Mouse (Mus musculus): ENCODE measurements around the gene Capn5. TPM values are rescaled to one million over a fixed set of nuclear protein-coding genes. Genes with fewer than 3 reads are reported as not detected.

Capn5 gene
- polyA plus RNA-seq (2015; fragmentation: Nextera tagmentation; extraction: Ambion mirVana) = 3.8 and 4.0 TPM in 2 replicates

DNA sequence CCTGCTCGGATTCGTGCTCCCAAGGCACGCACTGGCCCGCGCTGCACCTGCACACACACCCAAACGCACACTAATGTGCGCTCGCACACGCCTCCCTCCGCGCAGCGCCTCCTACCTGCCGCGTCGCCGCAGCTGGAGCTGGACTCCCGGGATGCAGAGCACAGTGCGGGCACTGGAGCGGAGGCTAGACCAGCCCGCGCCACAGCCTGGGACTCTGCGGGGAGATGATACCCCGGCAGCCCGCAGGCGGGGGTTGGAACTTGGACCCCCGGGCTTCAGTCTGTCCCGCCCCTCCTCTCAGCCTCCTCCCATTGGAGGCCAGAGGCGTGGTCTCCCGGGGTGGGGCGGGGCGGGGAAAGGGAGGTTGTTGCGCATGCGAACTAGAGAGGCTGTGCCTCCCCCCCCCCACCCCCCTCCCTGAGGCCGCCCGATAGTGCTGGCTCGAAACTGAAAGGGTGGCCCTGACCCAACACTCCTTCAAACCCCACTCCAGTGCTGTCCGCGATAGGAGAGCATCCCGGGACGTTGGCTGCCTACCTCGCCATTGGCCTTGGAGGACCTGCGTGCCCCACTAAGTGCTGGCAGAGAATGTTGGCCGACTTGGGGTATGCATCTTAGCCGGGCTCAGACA is at the start of gene Capn5:
TSS of gene Capn5 (minus strand) at position 346 of the 631 bp plus-strand sequence.
- Histone ChIP-seq H3K4me3 (peak within 1 kb of the TSS; percentile 86), H3K9me3 (no peaks in the 10 kb centered on the region), H3K4me1 (peaks cover 36% of the 10 kb centered on the region), H3K9ac (peak within 1 kb of the TSS; percentile 82), H3K4me2 (peak within 1 kb of the TSS; percentile 87), H3K27me3 (replicated peaks) (no peaks in the 10 kb centered on the region), H3K36me3 (no peaks in the 10 kb centered on the region), H3K27ac (replicated peaks) (peak within 1 kb of the TSS; percentile 48)
- peak; percentile 85 for ATAC-seq (ENCODE audit: extremely low read depth, insufficient number of reproducible peaks, low FRiP score, low TSS enrichment)
- WGBS = under 1% methylated on average over 42 of the region's 44 CpGs

DNA sequence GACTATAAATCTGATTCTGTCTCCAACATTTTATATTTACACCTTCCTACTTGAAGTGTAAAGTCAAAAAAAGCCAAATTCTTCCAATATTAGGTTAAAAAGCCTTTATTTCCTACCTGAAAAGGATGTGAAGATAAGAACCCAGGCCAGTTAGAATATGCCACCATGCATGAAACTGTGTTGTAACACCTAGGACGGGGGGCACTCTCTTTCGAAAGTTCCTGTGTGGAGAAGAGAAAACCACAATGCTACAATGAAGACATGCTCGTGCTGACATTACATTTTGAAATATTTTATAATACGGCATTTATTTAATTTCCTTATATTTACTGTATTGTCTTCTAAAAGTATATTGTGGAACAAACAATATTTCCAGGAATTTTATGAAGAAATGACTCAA is 45.7 kb upstream of the Capn5 start:
- Histone ChIP-seq H3K27ac (replicated peaks) (no peak overlapping the region), H3K9me3 (no peaks in the 10 kb centered on the region)
- no peak for ATAC-seq (ENCODE audit: extremely low read depth, insufficient number of reproducible peaks, low FRiP score, low TSS enrichment)

DNA sequence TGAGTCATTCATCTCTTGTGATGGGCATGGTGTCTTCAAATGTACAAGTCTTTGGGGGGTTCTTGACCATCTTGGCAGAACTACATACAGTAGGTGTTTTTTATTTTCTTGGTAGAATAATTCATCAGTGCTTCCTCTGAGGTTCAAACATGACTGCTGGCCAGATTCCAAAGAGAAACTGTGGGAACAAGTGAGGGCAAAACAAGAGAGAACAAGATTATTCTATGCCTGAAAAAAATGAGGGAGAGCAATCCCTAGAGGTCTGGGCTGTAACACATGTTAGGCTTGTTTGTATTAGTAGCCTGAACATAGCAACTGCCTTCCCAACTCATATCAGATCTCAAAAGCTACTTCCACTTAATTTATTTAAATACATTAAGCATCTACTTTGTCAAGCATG is 38.6 kb upstream of the Capn5 start:
- no peak overlapping the region for H3K27ac ChIP-seq (replicated peaks)
- H3K4me3 ChIP-seq = no peak overlapping the region
- ATAC-seq (ENCODE audit: extremely low read depth, insufficient number of reproducible peaks, low FRiP score, low TSS enrichment) = no peak
- H3K36me3 ChIP-seq = peaks cover 9% of the 10 kb centered on the region
- no peak overlapping the region for H3K4me2 ChIP-seq
- no peaks in the 10 kb centered on the region for H3K9me3 ChIP-seq
- no peak overlapping the region for H3K9ac ChIP-seq
- H3K4me1 ChIP-seq = no peaks in the 10 kb centered on the region
- H3K27me3 ChIP-seq (replicated peaks) = no peaks in the 10 kb centered on the region

More for the DNA sequence above, 45.7 kb upstream of the Capn5 start:
- H3K4me1 ChIP-seq = no peaks in the 10 kb centered on the region
- H3K9ac ChIP-seq = no peak overlapping the region
- 91% methylated on average over 4 of the region's 4 CpGs for WGBS
- H3K4me3 ChIP-seq = no peak overlapping the region
- peaks cover 10% of the 10 kb centered on the region for H3K36me3 ChIP-seq
- no peak overlapping the region for H3K4me2 ChIP-seq
- H3K27me3 ChIP-seq (replicated peaks) = no peaks in the 10 kb centered on the region

DNA sequence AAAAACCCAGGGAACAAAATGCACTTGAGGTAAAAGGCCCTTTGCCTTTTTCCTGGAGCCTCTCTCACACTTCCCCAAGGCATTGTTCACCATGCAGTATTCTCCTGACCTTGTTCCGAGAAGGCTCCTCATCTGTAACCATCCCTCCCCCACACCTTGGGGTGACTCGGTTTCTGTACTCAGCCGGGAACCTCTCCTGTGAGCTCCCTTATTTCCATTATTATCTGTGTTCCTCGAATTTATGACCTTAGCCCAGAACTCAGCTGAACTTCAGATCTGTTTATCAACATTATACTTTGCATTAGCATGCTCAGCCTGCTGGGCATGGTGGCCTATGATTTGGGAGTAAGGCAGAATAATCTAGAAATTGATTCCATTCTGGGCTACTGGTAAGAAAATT is 24.9 kb upstream of the Capn5 start:
- Histone ChIP-seq H3K9me3 (no peaks in the 10 kb centered on the region), H3K4me3 (no peak overlapping the region), H3K27me3 (replicated peaks) (0 out of 2 replicates have a peak, but pooled peaks cover 7% of the 10 kb centered on the region), H3K4me1 (no peaks in the 10 kb centered on the region), H3K36me3 (no peaks in the 10 kb centered on the region), H3K4me2 (no peak overlapping the region), H3K27ac (replicated peaks) (no peak overlapping the region), H3K9ac (no peak overlapping the region)
- WGBS = 63% methylated on average over 4 of the region's 4 CpGs
- ATAC-seq (ENCODE audit: extremely low read depth, insufficient number of reproducible peaks, low FRiP score, low TSS enrichment) = no peak

DNA sequence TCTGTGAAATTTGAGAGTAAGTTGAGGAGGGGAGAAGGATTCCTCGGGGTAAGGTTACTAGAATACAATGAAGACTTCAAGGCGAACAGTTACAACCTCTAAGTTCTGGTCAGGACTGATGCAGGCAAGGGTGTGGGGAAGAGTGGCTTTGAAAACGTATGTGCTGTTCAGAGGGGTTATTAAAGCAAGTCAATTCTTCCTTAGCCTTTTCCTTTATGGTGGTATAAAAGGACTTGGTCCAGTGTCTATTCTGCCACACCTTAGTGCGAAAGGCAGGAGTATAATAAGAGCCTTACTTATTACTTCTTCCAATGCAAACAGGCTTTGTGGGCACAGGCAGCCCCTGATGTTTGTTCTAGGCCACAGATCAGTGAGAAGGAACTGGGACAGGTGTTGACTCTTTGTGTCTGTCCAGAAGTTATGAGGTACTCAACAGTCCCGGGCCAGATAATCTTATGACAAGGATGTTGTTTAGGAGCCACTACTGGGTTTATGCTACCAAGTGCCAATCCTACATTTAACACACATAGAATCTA is 23.5 kb upstream of the Capn5 start:
- H3K9me3 ChIP-seq = no peaks in the 10 kb centered on the region
- ATAC-seq (ENCODE audit: extremely low read depth, insufficient number of reproducible peaks, low FRiP score, low TSS enrichment) = no peak
- no peak overlapping the region for H3K9ac ChIP-seq
- peaks cover 17% of the 10 kb centered on the region for H3K27me3 ChIP-seq (replicated peaks)
- H3K4me3 ChIP-seq = no peak overlapping the region
- no peaks in the 10 kb centered on the region for H3K4me1 ChIP-seq
- no peaks in the 10 kb centered on the region for H3K36me3 ChIP-seq
- WGBS = 69% methylated on average over 5 of the region's 5 CpGs
- no peak overlapping the region for H3K27ac ChIP-seq (replicated peaks)
- H3K4me2 ChIP-seq = no peak overlapping the region

DNA sequence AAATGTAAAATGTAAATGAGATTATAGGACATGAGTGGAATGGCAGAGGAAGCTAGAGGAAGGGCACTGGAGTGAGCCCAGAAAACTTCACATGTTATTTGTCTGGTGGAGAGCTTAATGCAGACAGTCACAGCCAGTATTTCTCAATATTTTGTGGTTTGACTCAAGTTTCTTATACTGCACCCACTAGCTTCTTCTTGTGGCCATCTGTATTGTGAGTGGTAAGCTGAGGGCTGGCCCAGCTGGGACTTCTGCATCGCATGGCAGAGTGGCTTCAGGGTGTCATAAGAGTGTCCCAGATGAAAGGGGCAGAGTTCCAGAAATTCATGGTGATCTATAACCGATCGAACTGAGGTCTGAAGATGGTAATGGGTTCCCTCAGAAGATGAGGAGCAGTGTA is 22.3 kb upstream of the Capn5 start:
- no peak overlapping the region for H3K27ac ChIP-seq (replicated peaks)
- H3K4me2 ChIP-seq = no peak overlapping the region
- 88% methylated on average over 3 of the region's 3 CpGs for WGBS
- H3K4me3 ChIP-seq = no peak overlapping the region
- H3K36me3 ChIP-seq = no peaks in the 10 kb centered on the region
- no peak for ATAC-seq (ENCODE audit: extremely low read depth, insufficient number of reproducible peaks, low FRiP score, low TSS enrichment)
- H3K4me1 ChIP-seq = no peaks in the 10 kb centered on the region
- H3K9ac ChIP-seq = no peak overlapping the region
- H3K9me3 ChIP-seq = no peaks in the 10 kb centered on the region
- peaks cover 28% of the 10 kb centered on the region for H3K27me3 ChIP-seq (replicated peaks)

DNA sequence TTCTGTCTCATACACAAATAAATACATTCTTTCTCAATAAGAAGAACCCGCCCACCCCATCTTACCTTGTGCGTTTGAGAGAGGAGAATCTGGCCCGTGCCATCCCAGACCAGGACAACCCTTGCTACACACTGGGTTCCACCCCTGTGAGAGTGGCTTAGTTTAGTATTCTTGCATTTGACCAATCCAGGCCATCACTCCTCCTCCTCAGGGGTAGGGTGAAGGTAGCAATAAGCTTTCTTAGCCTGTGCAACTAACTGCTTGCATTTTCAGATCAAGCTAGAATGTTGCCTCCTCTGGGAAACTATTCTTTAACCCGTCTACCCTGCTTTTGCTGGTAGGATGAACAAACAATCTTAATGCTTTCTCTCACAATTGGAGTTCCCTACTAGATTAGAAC is 21.3 kb upstream of the Capn5 start, which contains the start of gene B3gnt6:
TSS of gene B3gnt6 (minus strand) at position 101 of the 400 bp plus-strand sequence.
- peaks cover 2% of the 10 kb centered on the region for H3K4me1 ChIP-seq
- no peak within 1 kb of the TSS for H3K27ac ChIP-seq (replicated peaks)
- 69% methylated on average over 4 of the region's 4 CpGs for WGBS
- H3K9me3 ChIP-seq = no peaks in the 10 kb centered on the region
- H3K27me3 ChIP-seq (replicated peaks) = peaks cover 39% of the 10 kb centered on the region
- H3K9ac ChIP-seq = no peak within 1 kb of the TSS
- no peak for ATAC-seq (ENCODE audit: extremely low read depth, insufficient number of reproducible peaks, low FRiP score, low TSS enrichment)
- no peak within 1 kb of the TSS for H3K4me2 ChIP-seq
- H3K36me3 ChIP-seq = no peaks in the 10 kb centered on the region
- H3K4me3 ChIP-seq = no peak within 1 kb of the TSS

DNA sequence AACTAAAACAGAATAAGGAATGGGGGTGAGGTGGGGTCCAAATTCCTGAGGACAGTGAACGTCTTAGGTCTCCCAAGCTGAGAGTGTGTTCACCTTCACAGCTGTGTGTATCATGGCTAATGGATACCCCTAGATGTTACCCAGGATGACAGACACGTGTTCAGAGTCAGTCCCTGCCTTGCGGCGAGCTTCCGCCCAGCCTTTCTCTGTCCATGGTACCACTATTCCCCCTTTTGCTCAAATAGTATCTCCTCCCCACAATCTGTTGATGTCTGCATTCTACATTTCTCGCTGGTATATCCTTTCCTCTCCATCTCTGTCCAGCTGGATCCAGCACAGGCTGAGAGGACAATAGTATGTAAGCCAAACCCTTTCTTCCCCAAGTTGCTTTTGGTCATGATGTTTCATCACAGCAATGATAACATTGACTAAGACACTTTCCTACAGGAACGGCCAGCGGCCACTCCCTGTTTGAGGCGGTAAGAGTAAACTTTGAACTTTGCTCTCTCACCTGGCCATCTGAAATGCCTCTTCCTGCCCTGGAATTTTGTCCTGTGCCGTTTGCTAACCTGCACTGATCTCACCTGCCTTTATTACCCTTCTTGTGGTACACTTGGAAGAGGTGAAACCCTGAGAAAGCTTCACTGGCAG is 17.2 kb upstream of the Capn5 start:
- no peak overlapping the region for H3K9ac ChIP-seq
- H3K4me2 ChIP-seq = no peak overlapping the region
- peaks cover 14% of the 10 kb centered on the region for H3K4me1 ChIP-seq
- no peak for ATAC-seq (ENCODE audit: extremely low read depth, insufficient number of reproducible peaks, low FRiP score, low TSS enrichment)
- H3K9me3 ChIP-seq = no peaks in the 10 kb centered on the region
- H3K27ac ChIP-seq (replicated peaks) = no peak overlapping the region
- H3K27me3 ChIP-seq (replicated peaks) = peaks cover 72% of the 10 kb centered on the region
- no peaks in the 10 kb centered on the region for H3K36me3 ChIP-seq
- WGBS = 30% methylated on average over 10 of the region's 10 CpGs
- H3K4me3 ChIP-seq = no peak overlapping the region

DNA sequence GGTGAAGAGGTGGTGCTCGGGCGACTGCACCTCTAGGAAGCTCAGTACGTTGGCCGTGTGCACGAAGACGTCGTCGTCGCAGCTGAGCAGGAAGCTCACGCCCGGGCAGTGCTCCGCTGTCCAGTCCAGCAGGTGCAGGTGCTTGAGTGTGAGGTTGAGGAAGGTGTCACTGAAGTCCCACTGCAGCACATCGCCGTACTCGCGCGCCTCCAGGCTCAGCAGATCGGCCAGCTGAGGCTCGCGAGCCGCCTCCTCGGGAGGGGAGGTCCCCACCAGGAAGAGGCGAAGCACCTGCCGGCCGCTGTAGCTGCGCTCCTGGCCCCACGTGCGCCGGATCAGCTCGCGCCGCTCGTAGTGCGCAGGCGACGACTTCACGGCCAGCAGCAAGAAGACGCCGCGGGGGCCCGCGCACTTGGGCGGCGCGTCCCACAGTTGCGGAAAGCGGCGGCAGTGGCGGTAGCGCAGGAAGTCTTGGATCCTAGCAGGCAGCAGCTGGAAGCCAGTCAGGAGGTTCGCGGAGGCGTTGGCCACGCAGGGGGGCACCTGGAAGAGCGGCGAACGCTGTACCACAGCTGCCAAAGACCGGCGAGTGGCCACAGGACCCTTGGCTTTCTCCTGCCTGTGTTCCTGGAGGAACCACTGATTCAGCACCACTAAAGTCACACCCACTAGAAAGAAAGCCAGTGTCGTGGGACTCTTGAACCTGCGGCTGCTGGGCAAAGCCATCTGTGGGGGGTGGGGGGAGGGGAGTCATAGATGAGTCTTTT is 16.1 kb upstream of the Capn5 start:
- no peak overlapping the region for H3K27ac ChIP-seq (replicated peaks)
- H3K27me3 ChIP-seq (replicated peaks) = peaks cover 72% of the 10 kb centered on the region
- ATAC-seq (ENCODE audit: extremely low read depth, insufficient number of reproducible peaks, low FRiP score, low TSS enrichment) = no peak
- 2% methylated on average over 61 of the region's 61 CpGs for WGBS
- H3K36me3 ChIP-seq = no peaks in the 10 kb centered on the region
- peak overlapping the region; percentile 79 for H3K4me2 ChIP-seq
- H3K9me3 ChIP-seq = no peaks in the 10 kb centered on the region
- H3K4me3 ChIP-seq = peak overlapping the region; percentile 53
- peak overlapping the region; percentile 42 for H3K9ac ChIP-seq
- peaks cover 16% of the 10 kb centered on the region for H3K4me1 ChIP-seq

DNA sequence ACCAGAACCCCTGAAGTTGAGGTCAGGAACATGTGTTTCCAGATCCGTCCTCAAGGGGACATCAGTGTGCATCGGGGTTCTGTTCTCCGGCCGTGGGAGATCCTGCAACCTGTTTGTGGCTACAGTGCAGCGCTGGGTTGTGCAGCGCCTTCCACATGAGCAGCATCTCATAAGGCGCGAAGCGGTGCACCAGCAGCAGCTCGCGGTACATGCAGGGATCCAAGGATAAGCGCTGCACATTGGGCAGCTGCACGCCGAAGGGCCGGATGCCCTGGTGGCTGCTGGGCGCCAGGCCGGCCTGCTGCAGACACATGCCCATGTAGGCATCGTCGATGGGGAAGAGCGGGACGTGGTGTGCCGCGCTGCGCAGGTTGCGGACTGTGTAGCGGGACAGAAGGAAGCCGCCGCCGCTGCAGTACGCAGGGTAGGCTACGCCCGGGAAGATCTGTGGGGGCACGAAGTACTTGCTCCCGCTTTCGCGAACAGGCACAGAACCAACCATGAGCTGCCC is 15.5 kb upstream of the Capn5 start:
- no peak for ATAC-seq (ENCODE audit: extremely low read depth, insufficient number of reproducible peaks, low FRiP score, low TSS enrichment)
- peak overlapping the region; percentile 79 for H3K4me2 ChIP-seq
- H3K4me3 ChIP-seq = peak overlapping the region; percentile 53
- peak overlapping the region; percentile 42; the same call in 1 of the 2 replicates for H3K9ac ChIP-seq
- peaks cover 16% of the 10 kb centered on the region for H3K4me1 ChIP-seq
- H3K9me3 ChIP-seq = no peaks in the 10 kb centered on the region
- H3K36me3 ChIP-seq = no peaks in the 10 kb centered on the region
- H3K27ac ChIP-seq (replicated peaks) = no peak overlapping the region
- WGBS = 6% methylated on average over 36 of the region's 36 CpGs
- peaks cover 66% of the 10 kb centered on the region for H3K27me3 ChIP-seq (replicated peaks)

DNA sequence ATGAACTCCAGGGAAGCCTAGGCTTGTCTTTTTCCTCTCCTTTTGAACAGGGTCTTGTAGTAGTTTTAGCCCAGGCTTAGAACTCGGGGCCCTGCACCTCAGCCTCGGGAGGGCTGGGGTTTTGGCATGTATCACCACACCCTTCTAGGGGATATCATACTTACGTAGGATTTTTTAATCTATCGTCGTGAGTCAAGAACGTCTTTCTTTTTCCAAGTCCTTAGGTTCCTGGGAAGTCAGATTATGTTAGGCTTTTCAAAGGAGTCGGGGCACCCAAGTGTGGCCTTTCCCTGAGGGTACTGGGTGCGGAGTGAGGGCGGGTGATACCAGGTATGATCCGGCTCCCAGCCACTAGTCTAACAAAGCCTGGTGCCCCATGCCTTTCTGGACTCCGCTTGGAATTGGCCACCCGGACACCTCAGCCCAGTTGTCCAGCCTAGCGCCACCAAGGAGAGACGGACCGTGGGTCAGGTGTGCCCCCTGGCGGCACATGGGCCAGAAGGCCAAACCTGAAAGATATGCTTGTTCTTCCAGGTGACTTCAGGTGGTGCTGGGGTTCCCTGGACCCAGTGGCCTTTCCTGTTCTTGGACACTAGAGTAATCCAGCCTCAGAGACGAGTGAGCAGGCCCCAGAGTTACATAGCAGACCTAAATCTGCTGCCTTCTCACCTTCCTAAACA is 13.6 kb upstream of the Capn5 start:
- no peak overlapping the region for H3K27ac ChIP-seq (replicated peaks)
- 55% methylated on average over 17 of the region's 17 CpGs for WGBS
- no peak overlapping the region for H3K9ac ChIP-seq
- no peak overlapping the region for H3K4me2 ChIP-seq
- no peak overlapping the region for H3K4me3 ChIP-seq
- peaks cover 57% of the 10 kb centered on the region for H3K27me3 ChIP-seq (replicated peaks)
- no peaks in the 10 kb centered on the region for H3K9me3 ChIP-seq
- peaks cover 16% of the 10 kb centered on the region for H3K4me1 ChIP-seq
- H3K36me3 ChIP-seq = no peaks in the 10 kb centered on the region
- ATAC-seq (ENCODE audit: extremely low read depth, insufficient number of reproducible peaks, low FRiP score, low TSS enrichment) = no peak
